ENCODE assay signal across 16 mouse cellular contexts in the genomic region with DNA sequence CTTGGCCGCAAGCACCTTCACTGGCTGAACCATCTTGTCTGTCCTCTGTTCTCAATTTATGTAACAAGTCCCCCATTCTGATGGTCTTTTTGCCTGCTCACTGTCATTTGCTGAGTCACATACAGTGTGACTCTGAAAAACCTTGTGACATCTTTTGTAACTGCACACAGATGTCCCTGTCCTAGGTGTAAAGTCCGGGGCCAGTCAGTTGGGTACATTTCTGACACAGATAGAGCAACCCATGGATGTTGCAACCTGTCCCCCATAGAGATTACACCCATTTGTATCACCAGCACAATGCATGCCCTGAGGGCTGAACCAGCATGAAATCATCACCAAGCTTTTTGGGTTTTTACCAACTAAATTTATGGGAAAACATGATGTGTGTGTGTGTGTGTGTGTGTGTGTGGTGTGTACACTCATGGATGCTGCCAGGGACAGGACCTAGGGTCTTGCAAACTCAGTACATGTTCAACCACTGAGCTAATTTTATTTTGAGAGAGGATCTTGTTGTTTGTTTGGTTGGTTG. TPM values are rescaled to one million over a fixed set of nuclear protein-coding genes. Genes with fewer than 3 reads are reported as not detected.
"Had no signal": no experiment of that assay in that cellular context is flagged by ENCODE, and none has a peak within 500 bp of the region (broad histone marks: within the 10 kb centered on the region; RNA-seq: fewer than 3 reads in every experiment).

No protein-coding gene starts in this region.

- H3K36me3 ChIP-seq: limb, embryonic 12.5 days; midbrain, embryonic 13.5 days; stomach, embryonic 15.5 days had no signal

- ATAC-seq: midbrain, embryonic 13.5 days had no signal

- H3K9ac ChIP-seq: limb, embryonic 12.5 days; midbrain, embryonic 13.5 days; stomach, embryonic 15.5 days had no signal

- H3K4me3 ChIP-seq: limb, embryonic 12.5 days; midbrain, embryonic 13.5 days; stomach, embryonic 15.5 days had no signal

- H3K4me1 ChIP-seq: limb, embryonic 12.5 days; midbrain, embryonic 13.5 days; stomach, embryonic 15.5 days had no signal

- H3K9me3 ChIP-seq: limb, embryonic 12.5 days; midbrain, embryonic 13.5 days; stomach, embryonic 15.5 days had no signal

- H3K27ac ChIP-seq: kidney, postnatal 0 days; limb, embryonic 12.5 days; midbrain, embryonic 13.5 days; stomach, embryonic 15.5 days had no signal

- H3K27me3 ChIP-seq: limb, embryonic 12.5 days; midbrain, embryonic 13.5 days; stomach, embryonic 15.5 days had no signal

- DNase-seq: kidney, adult 11 months; kidney, adult 9 months; kidney, postnatal 36 days; layer of hippocampus, adult 9-11 months; layer of hippocampus, postnatal 36 days; right cerebral cortex, postnatal 14 days; thymus, adult 2 months; thymus, postnatal 25 days had no signal

- H3K4me2 ChIP-seq: limb, embryonic 12.5 days; midbrain, embryonic 13.5 days; stomach, embryonic 15.5 days had no signal

RNA-seq across cellular contexts. Expression of gene Acp7, which starts 14.9 kb away (rescaled TPM):
- polyA plus RNA-seq: kidney, postnatal 0 days; limb, embryonic 12.5 days; lung, embryonic 16.5 days; midbrain, embryonic 13.5 days; neural tube, embryonic 14.5 days; spleen, adult 2 months; urinary bladder, adult 2 months had no signal
